Mouse (Mus musculus): ENCODE data around the gene Ntsr2.
"Not testable (repeated sequence)": the region's sequence is repeated elsewhere in the genome, so short reads cannot be mapped to it uniquely, and the experiment has no call there.

Gene Ntsr2

DNA sequence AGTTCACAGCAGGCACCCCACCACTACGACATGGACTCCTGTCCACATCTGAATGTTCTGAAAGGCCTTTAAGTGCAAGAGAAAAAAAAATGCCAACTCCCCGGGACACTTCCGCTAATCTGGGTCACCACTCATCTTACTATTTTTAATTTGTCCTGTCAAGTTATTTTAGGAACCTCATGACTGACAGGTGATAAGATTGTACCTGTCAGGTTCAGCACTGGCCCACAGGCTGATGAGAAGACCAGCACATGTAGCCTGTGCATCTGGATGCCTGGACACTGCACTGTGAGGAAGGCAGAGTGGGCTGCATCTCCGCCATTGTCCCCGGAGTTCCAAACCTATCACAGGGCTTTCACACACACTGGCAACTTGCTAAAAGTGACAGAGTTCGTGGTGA is 3.4 kb upstream of the Ntsr2 start:
- DNase-seq: no peak

DNA sequence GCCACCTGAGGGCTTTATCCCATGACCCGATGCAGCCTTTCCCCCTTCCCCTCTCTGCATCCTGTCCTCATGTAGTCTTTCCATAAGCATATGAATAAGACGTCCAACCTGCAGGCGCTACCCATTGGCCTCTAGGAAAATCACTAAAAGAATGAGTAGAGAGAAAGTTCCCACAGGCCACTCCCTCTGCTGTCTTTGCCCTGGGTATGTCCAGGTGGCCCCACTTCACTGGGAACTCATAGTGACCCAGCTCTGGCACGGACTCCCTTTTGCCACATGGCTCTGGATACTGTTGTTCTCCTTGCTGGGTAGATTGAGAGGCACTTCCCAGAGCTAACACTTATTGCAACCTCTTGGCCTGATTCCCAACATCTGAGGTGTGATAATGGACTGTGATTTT is 2.4 kb downstream of the Ntsr2 start:
- no peak for DNase-seq

GRCm38 (mm10) chr12:16656906-16657875 is 4.0 kb downstream of the Ntsr2 start:
- DNase-seq: no peak

DNA sequence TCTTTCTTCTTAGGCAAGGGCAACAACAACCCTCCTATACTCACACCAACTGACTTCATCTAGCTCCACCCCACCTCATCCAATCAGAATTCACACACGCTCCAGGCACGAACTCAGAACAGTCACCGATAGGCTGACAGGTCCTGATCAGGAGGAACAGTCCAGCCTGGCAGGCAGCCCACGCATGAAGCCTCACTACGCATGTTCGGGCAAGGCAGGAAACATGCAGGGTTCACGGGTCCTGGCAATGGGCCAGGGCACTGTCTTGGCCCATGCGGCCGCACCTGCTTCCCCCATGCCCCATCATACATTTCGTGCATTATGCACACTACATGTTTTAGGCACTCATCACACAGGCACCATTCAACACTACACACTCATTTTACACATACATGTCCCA is 8.3 kb downstream of the Ntsr2 start:
- no peak for DNase-seq

DNA sequence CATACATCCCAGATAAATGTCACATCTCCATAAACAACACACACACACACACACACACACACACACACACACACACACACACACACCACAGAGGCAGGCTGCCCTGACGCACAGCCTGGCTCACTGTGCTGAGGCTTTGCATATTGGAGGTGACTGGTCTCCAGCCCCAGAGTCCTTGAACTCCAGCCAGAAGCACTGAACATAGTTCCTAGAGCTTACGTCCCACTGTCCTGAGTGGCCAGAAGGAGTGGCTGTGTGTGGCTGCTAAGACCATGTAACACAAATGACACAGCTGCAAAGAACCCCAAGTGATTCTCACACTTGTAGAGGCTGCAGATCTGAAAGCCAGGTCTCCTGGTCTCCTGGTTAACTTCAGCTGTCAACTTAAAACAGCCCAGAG is 8.8 kb downstream of the Ntsr2 start:
- no peak for DNase-seq

DNA sequence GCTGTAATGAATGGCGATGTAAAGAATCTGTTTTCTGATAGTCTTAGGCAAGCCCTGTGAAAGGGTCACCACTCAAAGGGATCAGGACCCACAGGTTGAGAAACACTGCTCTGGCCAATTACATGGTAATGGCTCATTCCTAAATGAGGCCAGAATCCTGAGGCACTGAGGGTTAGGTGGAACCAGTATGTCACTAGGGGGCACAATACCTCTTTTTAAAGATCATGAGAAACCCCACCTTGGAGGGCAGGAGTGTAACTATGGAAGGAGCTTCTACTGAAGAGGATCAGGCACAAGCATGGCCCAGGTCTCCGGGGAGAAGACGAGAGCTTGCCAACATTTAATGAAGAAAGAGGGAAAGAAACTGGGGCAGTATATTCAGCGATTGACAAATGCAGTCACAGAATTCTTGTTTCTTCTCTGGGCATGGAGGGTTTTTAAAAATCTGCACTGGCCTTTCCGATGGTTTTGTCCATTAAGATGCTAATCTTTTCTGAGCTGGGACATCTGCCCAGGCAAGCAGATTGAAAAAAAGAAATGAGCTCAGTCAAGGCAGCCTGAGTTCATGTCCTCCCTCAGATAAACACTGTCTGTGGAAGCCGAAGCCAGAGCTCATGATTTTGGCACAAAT is 9.9 kb downstream of the Ntsr2 start:
- DNase-seq: no peak

DNA sequence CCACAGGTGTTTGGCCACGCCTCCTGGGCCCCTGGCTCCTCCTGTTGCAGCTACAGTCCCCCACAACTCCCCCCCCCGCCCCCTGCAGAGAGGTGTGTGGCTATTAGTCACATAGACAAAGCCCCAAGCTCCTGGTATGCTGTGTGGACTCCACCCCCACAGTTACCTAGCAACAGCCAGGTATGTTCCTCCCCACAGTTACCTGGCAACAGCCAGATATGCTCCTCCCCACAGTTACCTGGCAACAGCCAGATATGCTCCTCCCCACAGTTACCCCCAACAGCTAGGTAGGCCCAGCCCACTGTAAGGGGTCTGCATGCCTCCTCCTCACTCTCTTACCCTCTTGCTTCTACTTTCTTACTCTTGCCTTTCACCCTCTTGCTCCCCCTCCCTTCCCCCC is 11.8 kb downstream of the Ntsr2 start:
- no peak for DNase-seq

GRCm38 (mm10) chr12:16669176-16669575 is 16.0 kb downstream of the Ntsr2 start:
- DNase-seq: no peak

- no peak for DNase-seq
These were observed 19.1 kb downstream of the Ntsr2 start for GRCm38 (mm10) chr12:16672246-16672645.

DNA sequence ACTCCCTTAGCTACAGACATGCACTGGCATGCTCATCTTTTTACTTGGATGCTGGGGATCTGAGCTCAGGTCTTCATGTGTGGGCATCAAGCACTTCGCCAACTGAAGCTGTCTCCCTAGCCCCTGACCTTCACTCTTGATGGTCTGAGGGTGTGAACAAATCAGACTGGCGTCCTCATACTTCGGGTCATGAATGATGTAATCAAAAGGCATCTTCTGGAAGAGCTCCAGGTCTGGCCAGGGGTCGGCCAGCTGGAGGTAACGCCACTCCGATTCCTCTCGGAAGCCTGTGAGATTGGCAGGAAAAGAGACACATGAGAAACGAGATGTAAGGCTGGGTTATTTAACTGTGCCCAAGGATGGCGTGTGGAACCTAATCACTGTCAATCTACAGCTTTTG is 37.4 kb downstream of the Ntsr2 start:
- DNase-seq: no peak

DNA sequence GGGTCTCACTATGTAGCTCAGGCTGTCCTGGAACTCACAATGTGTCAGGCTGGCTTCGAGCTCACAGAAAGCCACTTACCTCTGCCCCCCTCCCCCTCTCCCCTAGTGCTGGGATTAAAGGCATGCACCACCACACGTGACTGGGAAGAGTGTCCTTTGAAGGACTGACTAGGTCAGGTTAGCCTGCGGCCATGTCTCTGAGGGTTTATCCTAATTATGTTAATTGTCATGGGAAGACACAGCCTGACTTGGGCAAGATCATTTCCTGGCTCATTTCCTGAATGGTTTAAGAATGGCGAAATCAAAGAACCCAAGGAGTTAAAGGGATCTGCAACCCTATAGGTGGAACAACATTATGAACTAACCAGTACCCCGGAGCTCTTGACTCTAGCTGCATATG is 41.6 kb downstream of the Ntsr2 start:
- no peak for DNase-seq

DNA sequence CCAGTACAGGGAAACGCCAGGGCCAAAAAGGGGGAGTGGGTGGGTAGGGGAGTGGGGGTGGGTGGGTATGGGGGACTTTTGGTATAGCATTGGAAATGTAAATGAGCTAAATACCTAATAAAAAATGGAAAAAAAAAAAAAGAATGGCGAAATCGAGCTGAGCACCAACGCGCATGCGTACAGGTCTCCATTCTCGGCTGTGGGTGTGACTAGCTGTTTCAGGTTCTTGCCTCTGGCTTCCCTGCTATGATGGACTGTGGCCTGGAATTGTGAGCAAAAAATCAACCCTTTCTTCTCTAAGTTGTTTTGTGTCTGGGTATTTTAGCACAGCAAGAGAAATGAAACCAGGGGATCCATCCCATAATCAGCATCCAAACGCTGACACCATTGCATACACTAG is 42.1 kb downstream of the Ntsr2 start:
- DNase-seq: not testable (repeated sequence)

DNA sequence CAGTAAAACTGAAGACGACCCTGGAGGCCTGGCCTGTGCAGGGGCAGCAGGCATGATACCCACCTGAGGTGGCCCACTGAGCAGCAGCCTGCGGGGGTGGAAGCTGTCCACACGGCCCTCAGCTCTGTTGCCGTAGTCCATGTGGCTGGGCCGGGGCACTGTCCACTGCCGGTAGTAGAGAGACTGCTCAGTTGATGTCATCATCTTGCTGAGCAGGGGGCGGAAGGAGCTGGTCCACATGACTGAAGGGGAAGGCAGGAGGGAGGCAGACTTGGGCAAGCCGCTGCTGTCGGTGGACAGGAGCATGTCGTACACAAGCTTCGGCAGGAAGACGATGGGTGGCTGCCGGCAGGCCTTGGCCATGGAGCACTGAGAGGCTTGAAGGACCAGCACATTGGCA is 43.0 kb downstream of the Ntsr2 start:
- DNase-seq: no peak

DNA sequence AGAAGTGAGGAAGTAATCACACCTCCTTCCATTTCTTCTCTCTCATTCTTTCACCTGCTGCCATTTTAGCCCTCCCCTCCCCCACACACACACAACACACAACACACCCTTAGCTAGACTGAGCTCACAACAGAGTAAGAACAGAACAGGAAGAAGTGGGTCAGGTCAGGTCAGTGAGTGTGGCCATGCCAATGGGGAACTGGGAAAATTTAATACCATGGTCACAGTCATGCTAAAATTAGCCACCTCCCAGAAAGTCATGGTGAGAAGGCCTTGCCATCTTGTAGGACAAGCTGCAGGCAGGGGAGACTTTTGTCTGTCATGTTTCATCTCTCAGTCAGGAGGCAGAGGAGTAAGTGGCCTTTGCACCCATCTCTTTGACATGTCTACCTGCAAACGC is 45.5 kb downstream of the Ntsr2 start:
- DNase-seq: no peak
